19 mouse cellular contexts compared by ENCODE assay signal in genomic region chr13:36419357-36419756, GRCm38 (mm10).
DNase-seq lines count a peak whose midpoint lies in the region; ATAC-seq and TF ChIP-seq lines count a peak whose summit lies in the region.
"Had no signal": no experiment of that assay in that cellular context is flagged by ENCODE, and none has a peak within 500 bp of the region (broad histone marks: within the 10 kb centered on the region; RNA-seq: fewer than 3 reads in every experiment).

No protein-coding gene starts in this region.

- TF ChIP-seq POLR2A in lung, adult 2 months (IDR thresholded peaks at IDR 0.05; ENCODE audit: borderline replicate concordance, extremely low read depth, low read depth, low read length) = no peak
- no peak for TF ChIP-seq POLR2A in ES-Bruce4 (IDR thresholded peaks at IDR 0.05; ENCODE audit: insufficient read depth, low read length)

- no peaks in the 10 kb centered on the region for H3K36me3 ChIP-seq in heart, embryonic 10.5 days
- H3K36me3 ChIP-seq in ES-Bruce4 (ENCODE audit: control insufficient read depth, insufficient read depth, low read length, poor library complexity, severe bottlenecking) = no peaks in the 10 kb centered on the region
- no peaks in the 10 kb centered on the region for H3K36me3 ChIP-seq in forebrain, embryonic 11.5 days (ENCODE audit: control insufficient read depth, insufficient read depth, low read length)
- no peaks in the 10 kb centered on the region for H3K36me3 ChIP-seq in forebrain, embryonic 16.5 days (ENCODE audit: control insufficient read depth, insufficient read depth)
- H3K36me3 ChIP-seq: hindbrain, embryonic 10.5 days had no signal

- H3K9ac ChIP-seq in ES-Bruce4 (ENCODE audit: low read depth, poor library complexity, severe bottlenecking) = no peak overlapping the region
- H3K9ac ChIP-seq in forebrain, embryonic 11.5 days (ENCODE audit: low read length) = no peak overlapping the region
- H3K9ac ChIP-seq in forebrain, embryonic 16.5 days (replicated peaks; ENCODE audit: low read depth, low read length) = no peak overlapping the region

- no peak overlapping the region for H3K4me2 ChIP-seq in forebrain, embryonic 11.5 days (ENCODE audit: low read depth, low read length, severe bottlenecking)
- no peak overlapping the region for H3K4me2 ChIP-seq in forebrain, embryonic 16.5 days (ENCODE audit: low read length)
- H3K4me2 ChIP-seq: midbrain, embryonic 11.5 days had no signal

- TF ChIP-seq EP300 in ES-Bruce4 (IDR thresholded peaks at IDR 0.05; ENCODE audit: insufficient read depth, low read depth, low read length) = no peak

- no peak overlapping the region for H3K27ac ChIP-seq in heart, embryonic 10.5 days
- H3K27ac ChIP-seq in ES-Bruce4 (ENCODE audit: insufficient read depth, low read length) = no peak overlapping the region
- no peak overlapping the region for H3K27ac ChIP-seq in forebrain, embryonic 11.5 days (ENCODE audit: low read depth, low read length)
- no peak overlapping the region for H3K27ac ChIP-seq in forebrain, embryonic 16.5 days (ENCODE audit: low read length)
- H3K27ac ChIP-seq: hindbrain, embryonic 10.5 days had no signal

- H3K4me3 ChIP-seq in heart, embryonic 10.5 days = no peak overlapping the region
- H3K4me3 ChIP-seq in lung, adult 2 months (replicated peaks; ENCODE audit: extremely low read depth, low read depth, low read length) = no peak overlapping the region
- H3K4me3 ChIP-seq in ES-Bruce4 (ENCODE audit: low read depth, low read length) = no peak overlapping the region
- H3K4me3 ChIP-seq in forebrain, embryonic 11.5 days (ENCODE audit: low read depth, low read length) = no peak overlapping the region
- H3K4me3 ChIP-seq in forebrain, embryonic 16.5 days (replicated peaks; ENCODE audit: low read length) = no peak overlapping the region
- H3K4me3 ChIP-seq: hindbrain, embryonic 10.5 days; myocyte had no signal

- no peaks in the 10 kb centered on the region for H3K9me3 ChIP-seq in heart, embryonic 10.5 days
- no peaks in the 10 kb centered on the region for H3K9me3 ChIP-seq in ES-Bruce4 (replicated peaks; ENCODE audit: control insufficient read depth, insufficient read depth, low read length, poor library complexity, severe bottlenecking)
- H3K9me3 ChIP-seq in forebrain, embryonic 11.5 days (ENCODE audit: control insufficient read depth, low read length) = no peaks in the 10 kb centered on the region
- 0 out of 2 replicates have a peak, but pooled peaks cover 3% of the 10 kb centered on the region for H3K9me3 ChIP-seq in forebrain, embryonic 16.5 days (ENCODE audit: control insufficient read depth, low read length)
- H3K9me3 ChIP-seq: hindbrain, embryonic 10.5 days had no signal

- 0 out of 2 replicates have a peak, but pooled peaks have one; percentile 39 for ATAC-seq in erythroid progenitor cell, adult 5-6 weeks (replicated peaks; ENCODE audit: low FRiP score, poor library complexity, severe bottlenecking)
- ATAC-seq in forebrain, embryonic 11.5 days (replicated peaks; ENCODE audit: low FRiP score) = no peak
- no peak for ATAC-seq in forebrain, embryonic 16.5 days
- ATAC-seq: inflammation-experienced regulatory T-cells, adult 6 months had no signal

- TF ChIP-seq CTCF in lung, adult 2 months (IDR thresholded peaks at IDR 0.05; ENCODE audit: insufficient read depth, low read length) = no peak
- peak; percentile 12 for TF ChIP-seq CTCF in ES-Bruce4 (IDR thresholded peaks at IDR 0.05; ENCODE audit: low read depth, low read length)

- no peaks in the 10 kb centered on the region for H3K27me3 ChIP-seq in heart, embryonic 10.5 days (ENCODE audit: insufficient read depth, poor library complexity, severe bottlenecking)
- H3K27me3 ChIP-seq in ES-Bruce4 (ENCODE audit: control insufficient read depth, insufficient read depth, low read length, poor library complexity, severe bottlenecking) = no peaks in the 10 kb centered on the region
- H3K27me3 ChIP-seq in forebrain, embryonic 11.5 days (ENCODE audit: control insufficient read depth, insufficient read depth, low read length) = no peaks in the 10 kb centered on the region
- no peaks in the 10 kb centered on the region for H3K27me3 ChIP-seq in forebrain, embryonic 16.5 days (replicated peaks; ENCODE audit: control insufficient read depth, insufficient read depth, low read length)

- peaks cover 24% of the 10 kb centered on the region for H3K4me1 ChIP-seq in heart, embryonic 10.5 days
- no peaks in the 10 kb centered on the region for H3K4me1 ChIP-seq in lung, adult 2 months (ENCODE audit: control insufficient read depth, insufficient read depth, low read length)
- no peaks in the 10 kb centered on the region for H3K4me1 ChIP-seq in ES-Bruce4 (ENCODE audit: control insufficient read depth, insufficient read depth, low read length)
- no peaks in the 10 kb centered on the region for H3K4me1 ChIP-seq in forebrain, embryonic 11.5 days (replicated peaks; ENCODE audit: control insufficient read depth, insufficient read depth, low read length)
- H3K4me1 ChIP-seq in forebrain, embryonic 16.5 days (replicated peaks; ENCODE audit: control insufficient read depth, insufficient read depth, low read length) = no peaks in the 10 kb centered on the region
- H3K4me1 ChIP-seq: hindbrain, embryonic 10.5 days had no signal

- DNase-seq in heart, embryonic 10.5 days (ENCODE audit: low spot score) = peak; percentile 61
- no peak for DNase-seq in heart, adult 8-10 months (ENCODE audit: low spot score)
- peak; percentile 3 for DNase-seq in lung, postnatal 36 days
- DNase-seq in lung, adult 2 months = no peak
- DNase-seq in forebrain, embryonic 11.5 days (ENCODE audit: low spot score) = no peak
- DNase-seq: adrenal gland, adult 8-10 months; cerebellum, adult 9-11 months; gastrocnemius, postnatal 25 days; kidney, postnatal 10 days; layer of hippocampus, adult 9-11 months; liver; lung, postnatal 4 days had no signal

Comparison
In these comparisons a context has a peak if more than half of its experiments do, and no peak if none do; other contexts are left out.
1. DNase-seq: peak in heart, embryonic 10.5 days (single experiment) and lung, postnatal 36 days (single experiment); none in heart, adult 8-10 months (single experiment), lung, adult 2 months (single experiment) and forebrain, embryonic 11.5 days (single experiment).